Mouse (Mus musculus): ENCODE results near the gene Acot6. TPM values are rescaled to one million over a fixed set of nuclear protein-coding genes. Genes with fewer than 3 reads are reported as not detected.

The Acot6 gene
- total RNA-seq (2023; ENCODE audit: inconsistent age): 0.75 to 0.97 TPM (median 0.91 TPM) in 4 replicates

DNA sequence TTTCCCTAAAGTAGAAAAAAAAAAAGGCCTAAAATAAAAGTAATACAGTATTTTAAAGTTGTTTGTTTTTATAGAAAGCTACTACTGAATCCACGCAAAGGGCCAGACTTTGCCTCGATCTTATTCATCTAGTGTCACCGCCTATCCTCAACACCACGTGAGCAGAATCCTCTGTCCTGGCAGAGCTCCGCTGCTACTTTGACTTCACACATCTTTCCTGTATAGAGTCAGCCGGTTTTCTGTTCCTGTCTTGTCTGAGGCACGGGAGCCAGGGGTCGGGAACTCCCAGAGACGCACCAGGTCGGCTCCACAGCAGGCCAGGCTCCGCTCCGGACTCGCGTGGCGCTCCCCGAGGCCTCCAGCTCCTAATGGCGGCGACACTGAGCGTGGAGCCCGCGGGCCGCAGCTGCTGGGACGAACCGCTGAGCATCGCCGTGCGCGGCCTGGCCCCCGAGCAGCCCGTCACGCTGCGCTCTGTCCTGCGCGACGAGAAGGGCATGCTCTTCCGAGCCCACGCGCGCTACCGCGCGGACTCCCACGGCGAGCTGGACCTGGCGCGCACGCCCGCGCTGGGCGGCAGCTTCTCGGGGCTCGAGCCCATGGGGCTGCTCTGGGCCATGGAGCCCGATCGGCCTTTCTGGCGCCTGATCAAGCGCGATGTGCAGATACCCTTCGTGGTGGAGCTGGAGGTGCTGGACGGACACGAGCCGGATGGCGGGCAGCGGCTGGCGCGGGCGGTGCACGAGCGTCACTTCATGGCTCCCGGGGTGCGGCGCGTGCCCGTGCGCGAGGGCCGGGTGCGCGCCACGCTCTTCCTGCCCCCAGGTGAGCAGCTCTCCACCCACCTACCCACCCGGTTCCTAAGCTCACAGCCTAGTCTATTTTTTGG lies at the start of gene Acot6:
Gene Acot6, plus strand, starts transcription at position 51 of the 889 bp plus-strand sequence.

DNA sequence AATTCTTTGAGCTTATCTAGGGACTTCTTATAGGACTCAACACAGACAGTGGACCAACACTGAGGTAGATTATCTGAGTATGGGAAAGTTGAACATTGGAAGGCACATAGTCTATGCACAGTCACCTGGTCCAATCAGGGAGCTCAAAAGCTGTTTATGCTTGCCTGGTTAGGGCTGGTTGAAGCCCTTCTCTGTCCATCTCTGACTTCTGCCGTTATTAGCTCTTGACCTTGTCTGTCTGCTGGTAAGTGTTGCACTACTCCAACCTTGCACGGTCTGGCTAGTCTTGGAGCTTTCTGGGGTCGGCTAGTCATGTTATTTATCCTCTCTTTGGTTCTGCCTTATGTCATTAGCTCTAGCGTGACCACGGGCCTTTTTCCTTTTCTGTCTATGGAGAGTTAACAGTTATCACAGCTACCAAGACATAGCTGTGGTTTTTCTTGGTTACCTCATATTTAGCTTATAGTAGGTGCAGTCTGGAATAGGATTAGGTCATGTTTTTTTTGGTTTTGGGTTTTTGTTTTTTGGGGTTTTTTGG lies 48.4 kb upstream of the Acot6 start, which contains the start of gene Acot3:
Gene Acot3, plus strand, starts transcription at position 208 of the 538 bp plus-strand sequence.

DNA sequence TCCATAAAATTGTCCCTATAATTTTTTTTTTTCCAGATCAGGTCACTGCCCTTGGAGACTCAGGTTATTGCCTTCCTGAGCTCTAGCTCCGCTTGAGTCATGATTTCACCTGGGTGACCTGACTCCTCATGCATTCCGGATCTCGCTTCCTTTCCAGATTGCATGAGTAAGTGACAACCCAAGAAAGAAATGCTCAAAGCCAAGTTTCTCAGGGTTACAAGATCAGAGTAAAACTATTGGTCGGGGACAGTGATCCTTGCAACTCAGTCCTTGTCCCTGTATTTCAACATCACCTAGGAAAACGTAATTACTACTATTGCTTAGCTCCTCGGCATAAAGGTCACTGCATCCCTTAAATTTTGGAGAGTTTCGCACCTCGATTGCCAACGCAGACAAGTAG lies 31.5 kb upstream of the Acot6 start, which contains the start of gene Acot5:
Gene Acot5, plus strand, starts transcription at position 340 of the 400 bp plus-strand sequence.

DNA sequence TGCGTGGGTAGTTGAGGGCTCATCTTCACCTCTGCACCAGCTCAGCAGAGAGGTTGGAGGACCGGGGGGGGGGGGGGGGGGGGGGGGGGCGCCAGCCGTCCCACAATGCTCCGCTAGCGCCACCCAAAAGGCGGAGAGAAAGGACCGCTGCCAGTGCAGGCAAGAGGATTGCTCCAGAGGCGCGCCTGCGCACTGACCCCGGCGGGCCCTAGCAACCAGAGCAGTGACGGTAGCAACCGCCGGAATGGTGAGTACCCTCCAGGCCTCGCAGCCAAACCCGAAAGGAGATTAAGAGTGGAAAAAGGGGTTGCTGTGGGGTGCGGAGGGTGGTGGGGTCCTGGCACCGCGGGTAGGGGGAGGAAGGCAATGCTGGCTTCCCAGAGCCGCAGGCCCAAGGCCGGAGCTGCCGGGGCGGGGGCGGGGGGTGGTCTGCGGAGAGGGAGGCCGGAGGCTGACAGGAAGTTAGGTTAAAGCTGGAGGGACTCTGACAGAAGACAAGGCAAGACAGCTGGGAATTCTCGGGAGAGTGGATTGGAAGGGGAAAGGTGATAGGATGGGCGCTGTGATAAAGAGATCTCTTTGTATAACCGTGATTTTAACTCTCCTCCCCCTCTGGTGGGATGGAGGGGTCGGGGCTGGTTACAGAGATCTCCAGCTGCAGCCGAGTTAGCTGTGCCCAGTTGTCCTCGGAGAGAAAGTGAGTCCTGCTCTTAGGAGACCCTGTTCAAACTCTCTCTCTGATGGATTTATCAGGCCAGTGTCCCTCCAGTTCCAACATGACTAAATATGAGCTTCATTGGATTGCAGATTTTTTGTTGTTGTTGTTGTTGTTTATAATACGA lies 13.9 kb downstream of the Acot6 start, which contains the start of gene Dnal1:
Gene Dnal1, plus strand, starts transcription at position 214 of the 842 bp plus-strand sequence.

DNA sequence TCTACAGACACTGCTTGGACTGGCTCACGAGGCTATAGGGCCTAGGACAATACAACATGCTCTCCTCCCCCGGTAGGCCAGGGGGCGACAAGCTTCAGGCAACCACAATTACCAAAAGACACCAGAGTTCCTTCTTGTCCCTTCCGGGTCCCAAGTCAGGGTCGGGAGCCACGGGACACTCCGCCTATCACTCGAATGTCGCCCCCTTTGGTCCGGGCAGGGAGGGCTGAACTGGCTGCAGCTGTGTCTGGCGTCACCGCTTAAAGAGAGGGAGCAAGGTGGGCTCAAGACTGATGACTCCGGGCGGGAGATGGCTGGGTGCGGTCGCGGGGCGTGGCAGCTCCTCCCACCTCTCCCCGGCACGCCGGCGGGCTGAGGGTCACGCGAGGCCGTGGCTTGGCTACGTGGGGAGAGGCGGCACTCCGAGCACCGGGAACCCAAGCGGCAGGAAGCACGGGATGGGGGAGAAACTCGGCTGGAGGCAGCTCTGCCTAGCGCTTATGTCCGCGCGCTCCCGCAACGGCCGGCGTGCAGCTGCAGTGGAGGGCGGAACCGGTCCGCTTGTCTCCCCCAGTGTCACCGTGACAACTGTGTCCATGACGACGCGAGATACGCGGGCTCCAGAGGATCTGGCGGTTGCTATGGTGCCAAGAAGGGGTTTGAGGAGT lies 47.6 kb downstream of the Acot6 start, which contains the start of gene Pnma1:
Gene Pnma1, minus strand, starts transcription at position 536 of the 668 bp plus-strand sequence.

Other genes with a start within 250 kb of the Acot6 start
- 32.9 to 43.5 TPM (median 40.6 TPM) in 4 replicates for gene Numb, start 178.7 kb upstream of the Acot6 start, total RNA-seq (2023; ENCODE audit: inconsistent age)
- 13.4 to 16.1 TPM (median 14.9 TPM) in 4 replicates for gene Riox1, start 150.0 kb upstream of the Acot6 start, total RNA-seq (2023; ENCODE audit: inconsistent age)
- not detected in 4 replicates for gene Heatr4, start 115.8 kb upstream of the Acot6 start, total RNA-seq (2023; ENCODE audit: inconsistent age)
- gene Acot2, start 112.8 kb upstream of the Acot6 start, total RNA-seq (2023; ENCODE audit: inconsistent age): 30.7 to 34.2 TPM (median 32.4 TPM) in 4 replicates
- gene Acot1, start 91.2 kb upstream of the Acot6 start, total RNA-seq (2023; ENCODE audit: inconsistent age): 2.8 to 4.0 TPM (median 3.5 TPM) in 3 of 4 replicates, not detected in the other
- not detected in 4 replicates for gene Acot4, start 62.3 kb upstream of the Acot6 start, total RNA-seq (2023; ENCODE audit: inconsistent age)
- not detected in 4 replicates for gene Gm49366, start 61.7 kb upstream of the Acot6 start, total RNA-seq (2023; ENCODE audit: inconsistent age)
- gene Acot3, start 48.5 kb upstream of the Acot6 start, total RNA-seq (2023; ENCODE audit: inconsistent age): not detected in 4 replicates
- gene Acot5, start 31.3 kb upstream of the Acot6 start, total RNA-seq (2023; ENCODE audit: inconsistent age): 0.38 TPM in 1 of 4 replicates, not detected in the others
- gene Dnal1, start 13.7 kb downstream of the Acot6 start, total RNA-seq (2023; ENCODE audit: inconsistent age): 0.35 to 1.00 TPM (median 0.81 TPM) in 4 replicates
- gene Pnma1, start 47.8 kb downstream of the Acot6 start, total RNA-seq (2023; ENCODE audit: inconsistent age): 10.2 to 14.2 TPM (median 11.9 TPM) in 4 replicates
- gene Elmsan1, start 118.2 kb downstream of the Acot6 start, total RNA-seq (2023; ENCODE audit: inconsistent age): 173 to 223 TPM (median 205 TPM) in 4 replicates
- 15.3 to 23.6 TPM (median 21.4 TPM) in 4 replicates for gene Ptgr2, start 184.6 kb downstream of the Acot6 start, total RNA-seq (2023; ENCODE audit: inconsistent age)
- gene Zfp410, start 216.2 kb downstream of the Acot6 start, total RNA-seq (2023; ENCODE audit: inconsistent age): 62.2 to 68.0 TPM (median 66.5 TPM) in 4 replicates